Mouse (Mus musculus) kidney, adult 11 months (tissue): ENCODE data around the gene Arrdc1.

Experiments
- DNase-seq: peaks from one replicate; pipeline ENCODE4 v3.0.0; 2022

Gene Arrdc1

DNA sequence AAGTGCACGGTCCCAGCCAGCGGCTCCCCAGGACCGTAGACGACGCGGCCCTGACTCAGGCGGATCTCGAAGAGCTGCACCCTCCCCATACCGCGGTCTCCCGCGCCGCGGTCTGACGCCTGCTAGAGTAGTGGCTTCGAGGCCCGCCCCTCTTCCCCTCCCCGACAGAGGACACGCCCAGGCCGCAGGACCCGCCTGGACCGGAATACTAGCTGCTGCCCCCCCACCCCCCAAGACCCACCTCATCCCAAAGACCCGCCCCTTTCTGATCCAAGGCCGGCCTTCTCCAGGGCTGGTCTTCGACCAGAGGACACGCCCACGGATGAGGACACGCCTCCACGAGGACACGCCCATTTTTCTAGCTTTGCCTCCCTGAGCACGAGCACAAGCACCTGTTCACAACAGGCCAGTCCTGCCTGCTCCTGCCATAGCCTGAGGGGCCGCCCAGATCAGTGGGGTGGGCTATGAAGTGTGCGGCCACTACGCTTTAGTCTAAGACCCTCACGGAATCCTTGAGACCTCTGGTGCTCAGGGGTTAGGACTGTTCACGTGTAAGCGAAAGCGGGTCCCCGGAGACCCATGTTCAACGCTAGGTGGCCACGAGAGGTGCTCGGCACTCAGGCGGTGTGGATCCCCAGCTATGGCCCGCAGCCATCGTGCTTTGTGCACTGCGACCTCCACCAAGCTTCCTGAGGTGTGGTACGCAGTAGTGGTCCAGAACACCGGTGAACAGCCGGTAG, at the start of gene Arrdc1:
Arrdc1 (minus strand) TSS at position 196 of the 740 bp plus-strand sequence.
- peak; percentile 96 for DNase-seq

DNA sequence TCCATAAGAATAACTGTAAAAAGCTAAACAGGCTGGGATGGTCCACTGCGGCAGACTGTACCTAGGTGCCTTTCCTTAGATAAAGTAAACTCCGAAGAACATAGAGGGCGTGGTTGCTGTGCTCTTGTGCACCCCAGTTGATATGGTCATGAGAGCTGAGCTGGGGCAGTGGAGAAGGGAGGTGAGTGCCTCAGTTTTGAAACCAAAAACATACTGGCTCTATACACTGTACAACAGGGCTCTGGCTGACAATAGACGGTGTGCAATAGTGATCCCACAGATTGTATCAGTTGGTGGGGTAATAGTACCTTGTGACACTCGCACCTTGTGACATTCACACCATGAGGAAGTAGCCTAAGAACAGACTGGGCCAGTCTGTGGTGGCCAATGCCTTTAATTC, 41.9 kb upstream of the Arrdc1 start:
- no peak for DNase-seq

DNA sequence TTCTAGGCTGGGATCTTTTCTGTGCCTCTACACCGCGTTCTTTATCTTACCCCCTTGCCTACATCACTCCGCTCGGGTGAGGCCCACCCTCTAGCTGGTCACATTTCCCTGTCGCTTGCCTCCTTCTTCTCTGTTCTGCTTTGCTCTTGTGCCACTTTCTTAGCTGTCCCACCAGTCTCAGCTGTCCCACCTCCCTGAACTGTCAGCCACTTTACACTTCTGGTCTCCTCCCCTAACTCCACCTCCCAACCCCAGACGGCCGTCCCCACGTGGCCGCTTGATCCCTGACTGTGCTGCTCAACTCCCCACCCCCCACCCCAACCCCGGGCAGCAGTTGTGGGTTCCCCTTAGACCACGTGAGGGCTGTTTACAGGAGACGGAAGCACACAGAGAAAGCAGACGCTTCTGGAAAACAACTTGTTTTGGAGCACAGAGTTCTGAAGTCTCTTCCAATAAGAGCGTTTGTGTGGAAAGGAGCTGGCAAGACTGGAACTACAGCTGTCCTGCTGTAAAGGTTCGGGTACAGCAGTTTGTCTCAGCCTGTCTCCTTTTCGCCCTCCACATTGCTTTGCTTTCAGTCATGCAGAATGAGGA, 40.7 kb upstream of the Arrdc1 start, which contains the start of gene Pnpla7:
Pnpla7 (plus strand) TSS at position 330 of the 594 bp plus-strand sequence.
- DNase-seq, result peak; percentile 86

GRCm38 (mm10) chr2:24974906-24975703, 40.1 kb upstream of the Arrdc1 start, which contains the start of gene Mrpl41:
TSS of gene Mrpl41 (minus strand) at chr2:24975098.
- DNase-seq, result peak; percentile 97

- DNase-seq, result peak; percentile 27
Observed at GRCm38 (mm10) chr2:24974452-24974851, 39.4 kb upstream of the Arrdc1 start.

DNA sequence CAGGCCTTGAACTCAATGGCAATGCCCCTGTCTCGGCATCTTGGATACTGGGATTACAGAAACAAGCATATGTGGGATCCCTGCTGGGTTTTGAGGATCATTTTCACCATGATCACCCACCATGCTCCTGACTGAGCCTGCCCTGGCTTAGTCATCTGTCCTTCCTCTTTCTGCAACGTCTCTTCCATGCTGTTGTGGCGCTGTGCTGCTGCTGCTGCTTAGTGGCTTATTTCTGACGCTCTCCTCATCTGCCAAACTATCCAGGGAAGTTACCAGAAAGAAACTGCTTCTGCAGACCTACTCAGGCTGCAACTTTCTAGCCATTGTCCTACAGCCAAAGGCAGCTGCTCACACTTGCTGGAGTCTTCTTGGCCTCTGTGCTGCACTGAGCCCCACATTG, 35.3 kb upstream of the Arrdc1 start:
- DNase-seq, result no peak

GRCm38 (mm10) chr2:24962304-24963000, 27.4 kb upstream of the Arrdc1 start, which contains the start of gene Dph7:
TSS of gene Dph7 (plus strand) at chr2:24962400.
- peak; percentile 74 for DNase-seq

- peak; percentile 48 for DNase-seq
Observed at GRCm38 (mm10) chr2:24960910-24961309, 25.9 kb upstream of the Arrdc1 start.

GRCm38 (mm10) chr2:24952537-24953055, 17.5 kb upstream of the Arrdc1 start:
- DNase-seq, result no peak

DNA sequence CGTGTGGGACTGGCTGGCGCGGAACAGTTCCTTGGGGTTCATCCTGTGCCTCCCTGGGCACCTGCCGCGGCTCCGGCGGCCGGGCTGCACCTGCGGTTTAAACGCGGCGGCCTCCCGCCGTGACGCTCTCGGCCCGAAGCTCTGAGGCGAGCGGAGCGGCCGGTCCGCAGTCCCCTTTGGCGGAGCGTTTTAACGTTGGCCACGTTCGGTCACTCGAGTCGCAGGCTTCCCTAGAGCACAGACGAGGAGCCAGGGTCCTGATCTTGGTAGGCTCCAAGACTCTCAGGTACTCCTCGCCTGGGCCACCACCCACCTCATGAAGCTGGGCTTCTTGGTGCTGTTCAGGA, 15.1 kb upstream of the Arrdc1 start:
- no peak for DNase-seq

- DNase-seq, result peak; percentile 96
Observed at GRCm38 (mm10) chr2:24949421-24950188, 14.6 kb upstream of the Arrdc1 start, which contains the start of gene Zmynd19. TSS of gene Zmynd19 (plus strand) at chr2:24949792.

- DNase-seq, result peak; percentile 47
Observed at GRCm38 (mm10) chr2:24944304-24944703, 9.3 kb upstream of the Arrdc1 start.

- no peak for DNase-seq
Observed at GRCm38 (mm10) chr2:24942092-24942491, 7.0 kb upstream of the Arrdc1 start.

DNA sequence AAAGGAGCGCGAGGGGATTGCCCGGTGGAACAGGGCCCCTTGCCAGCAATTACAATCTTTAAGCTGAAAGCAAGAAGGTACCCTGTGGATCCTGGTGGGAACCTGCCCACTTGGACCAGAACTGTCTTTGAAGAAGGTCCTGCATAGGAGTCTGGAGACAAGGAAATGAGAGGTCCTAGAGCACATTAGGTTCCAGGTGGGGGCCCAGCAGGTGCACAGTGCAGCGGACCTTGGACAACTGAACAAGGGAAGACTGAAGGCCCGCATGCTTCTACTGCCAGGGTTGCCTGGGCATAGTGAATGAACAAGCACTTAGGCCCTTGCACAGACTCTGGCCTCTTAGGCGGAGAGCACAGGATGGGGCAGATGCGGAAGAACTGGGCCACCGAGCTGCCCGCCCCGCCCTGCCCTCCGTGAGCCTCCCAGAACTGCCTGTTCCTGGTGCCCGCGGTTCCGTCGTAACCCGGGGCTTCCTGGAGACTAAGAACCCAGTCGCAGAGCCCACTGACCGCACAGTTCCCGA, 550 bp downstream of the Arrdc1 start:
- DNase-seq, result peak; percentile 74

DNA sequence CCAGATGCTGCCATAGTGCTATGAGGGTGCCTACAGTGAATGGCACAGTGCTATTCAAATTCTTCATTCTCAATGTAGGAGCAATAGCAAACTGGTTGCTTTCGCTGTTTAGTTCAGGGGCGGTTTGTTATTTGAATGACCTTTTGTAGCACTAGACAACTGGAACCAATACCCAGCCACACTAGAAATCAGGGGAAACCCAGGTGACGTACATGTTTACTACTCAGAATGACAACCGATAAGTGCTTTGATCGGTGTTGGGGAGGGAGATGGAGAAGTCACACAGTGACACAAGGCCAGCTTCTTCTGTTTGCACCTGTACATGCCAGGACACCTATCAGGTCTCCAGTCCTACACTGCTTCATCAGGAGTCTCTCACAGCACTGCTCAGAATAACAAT, 5.5 kb downstream of the Arrdc1 start:
- DNase-seq, result no peak

DNA sequence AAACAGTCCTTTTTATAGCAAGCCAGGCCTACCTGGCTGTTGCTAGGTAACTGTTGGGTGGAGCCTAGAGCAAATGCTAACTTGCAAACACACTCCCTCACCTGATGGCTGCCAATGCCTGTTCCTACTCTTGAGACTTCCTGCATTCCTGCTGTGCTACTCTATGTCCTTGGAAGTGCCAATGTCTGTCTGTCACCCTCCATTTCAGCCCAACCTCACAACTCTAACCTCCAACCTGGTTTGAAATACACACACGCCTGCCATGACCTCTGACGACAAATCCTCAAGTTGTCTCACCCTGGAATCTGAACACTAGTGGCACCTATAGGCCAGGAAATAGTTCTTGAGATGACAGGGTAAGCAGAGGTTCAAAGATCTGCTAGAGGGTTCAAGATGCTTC, 5.9 kb downstream of the Arrdc1 start:
- peak; percentile 84 for DNase-seq

GRCm38 (mm10) chr2:24927810-24928479, 7.1 kb downstream of the Arrdc1 start:
- peak; percentile 86 for DNase-seq

- no peak for DNase-seq
Observed at GRCm38 (mm10) chr2:24926965-24927358, 8.1 kb downstream of the Arrdc1 start.

GRCm38 (mm10) chr2:24926345-24926964, 8.6 kb downstream of the Arrdc1 start:
- DNase-seq, result peak; percentile 46

GRCm38 (mm10) chr2:24925284-24925683, 9.8 kb downstream of the Arrdc1 start:
- peak; percentile 18 for DNase-seq
